Mouse (Mus musculus): ENCODE data around the gene Il27ra. TPM values are rescaled to one million over a fixed set of nuclear protein-coding genes. Genes with fewer than 3 reads are reported as not detected.
"Not testable (repeated sequence)": the region's sequence is repeated elsewhere in the genome, so short reads cannot be mapped to it uniquely, and the experiment has no call there.

Gene Il27ra
- total RNA-seq, 1 experiment = 0.89 TPM

- no peaks in the 10 kb centered on the region for H3K9me3 ChIP-seq (ENCODE audit: control insufficient read depth, insufficient read depth, low read depth, low read length)
- no peak overlapping the region for H3K27ac ChIP-seq (ENCODE audit: insufficient read depth, low read depth, low read length, poor library complexity, severe bottlenecking)
- DNase-seq (ENCODE audit: low read depth, low spot score) = no peak
- H3K36me3 ChIP-seq (ENCODE audit: control insufficient read depth, insufficient read depth, low read length, poor library complexity, severe bottlenecking) = no peaks in the 10 kb centered on the region
- H3K4me3 ChIP-seq (ENCODE audit: insufficient read depth in 1 of 2, low read depth in 1 of 2, low read length in 2 of 2, poor library complexity in 1 of 2, severe bottlenecking in 1 of 2) = peak overlapping the region; percentile 72 to 79
- H3K4me1 ChIP-seq (ENCODE audit: control insufficient read depth in 2 of 2, insufficient read depth in 2 of 2, low read length in 2 of 2, poor library complexity in 1 of 2) = peaks cover 6 to 7% of the 10 kb centered on the region in 2 experiments; a peak in 3 of 4 replicates
- in situ Hi-C loops (cut with MboI; ENCODE audit: low sequenced_read_pairs in 2 of 2, unreplicated experiment in 2 of 2) = loop anchor here in 1 of 2 experiments (10.0 kb wide), 1 partner anchor 344 kb away; no protein-coding TSS in a partner anchor
- H3K9ac ChIP-seq (ENCODE audit: insufficient read depth, low read depth, low read length, poor library complexity, severe bottlenecking) = peak overlapping the region; percentile 68
- TF ChIP-seq ZC3H11A (IDR thresholded peaks at IDR 0.05; ENCODE audit: borderline replicate concordance, low read depth, low read length) = no peak
These were observed 31.5 kb downstream of the Il27ra start for GRCm38 (mm10) chr8:84010625-84011611.

DNA sequence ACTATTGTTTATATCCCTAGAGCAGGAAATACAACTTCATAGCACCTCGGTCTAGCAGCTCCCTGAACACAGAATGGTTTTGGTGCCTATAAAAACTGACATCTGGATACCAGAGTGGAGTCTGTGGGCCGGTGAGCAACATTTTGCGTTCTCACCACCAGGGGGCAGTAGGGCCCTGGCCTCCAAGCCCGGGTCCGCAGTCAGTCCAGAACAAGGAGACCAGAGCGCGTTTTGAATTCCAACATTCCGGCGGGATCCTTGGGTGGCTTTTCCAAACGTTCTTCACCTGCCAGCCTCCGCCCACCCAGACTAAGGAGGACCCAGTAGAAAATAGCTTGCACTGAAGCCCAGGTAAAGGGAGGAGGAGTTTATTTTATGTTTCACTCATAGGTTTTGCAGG, 32.5 kb downstream of the Il27ra start:
- Histone ChIP-seq H3K9me3 (ENCODE audit: control insufficient read depth, insufficient read depth, low read depth, low read length) (no peaks in the 10 kb centered on the region), H3K4me3 (ENCODE audit: insufficient read depth in 1 of 2, low read depth in 1 of 2, low read length in 2 of 2, poor library complexity in 1 of 2, severe bottlenecking in 1 of 2) (peak overlapping the region; percentile 72 to 79), H3K27ac (ENCODE audit: insufficient read depth, low read depth, low read length, poor library complexity, severe bottlenecking) (no peak overlapping the region), H3K9ac (ENCODE audit: insufficient read depth, low read depth, low read length, poor library complexity, severe bottlenecking) (no peak overlapping the region), H3K4me1 (ENCODE audit: control insufficient read depth in 2 of 2, insufficient read depth in 2 of 2, low read length in 2 of 2, poor library complexity in 1 of 2) (peaks cover 7 to 9% of the 10 kb centered on the region in 2 experiments; a peak in 3 of 4 replicates), H3K36me3 (ENCODE audit: control insufficient read depth, insufficient read depth, low read length, poor library complexity, severe bottlenecking) (no peaks in the 10 kb centered on the region)
- peak; percentile 83 for DNase-seq (ENCODE audit: low read depth, low spot score)
- in situ Hi-C loops (cut with MboI; ENCODE audit: low sequenced_read_pairs in 2 of 2, unreplicated experiment in 2 of 2) = loop anchor here in 1 of 2 experiments (10.0 kb wide), 1 partner anchor 345 kb away; no protein-coding TSS in a partner anchor
- TF ChIP-seq ZC3H11A (IDR thresholded peaks at IDR 0.05; ENCODE audit: borderline replicate concordance, low read depth, low read length) (peak; percentile 46; the same call in 1 of the 2 replicates), ZNF384 (IDR thresholded peaks at IDR 0.05; ENCODE audit: low read depth, low read length) (no peak)

DNA sequence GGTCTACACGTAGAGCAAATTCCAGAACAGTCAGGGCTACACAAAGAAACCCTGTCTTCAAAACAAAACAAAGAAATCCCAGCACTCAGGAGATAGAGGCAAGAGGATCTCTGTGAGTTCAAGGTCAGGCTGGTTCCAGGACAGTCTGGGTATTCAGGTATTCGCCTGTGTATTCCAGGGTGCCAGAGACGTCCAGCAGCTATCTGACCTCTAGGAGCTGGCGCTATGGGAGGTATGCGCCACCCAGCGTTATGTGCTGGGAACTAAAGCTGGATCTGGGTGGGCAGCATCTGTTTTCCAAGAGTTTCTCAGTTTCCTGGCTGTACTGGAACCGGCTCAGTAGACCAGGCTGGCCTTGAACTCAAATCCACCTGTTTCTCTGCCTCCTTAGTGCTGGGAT, 34.0 kb downstream of the Il27ra start:
- peaks cover 9 to 13% of the 10 kb centered on the region in 2 experiments; a peak in 3 of 4 replicates for H3K4me1 ChIP-seq (ENCODE audit: control insufficient read depth in 2 of 2, insufficient read depth in 2 of 2, low read length in 2 of 2, poor library complexity in 1 of 2)
- DNase-seq (ENCODE audit: low read depth, low spot score) = peak; percentile 68
- no peak overlapping the region for H3K4me3 ChIP-seq (ENCODE audit: insufficient read depth in 1 of 2, low read depth in 1 of 2, low read length in 2 of 2, poor library complexity in 1 of 2, severe bottlenecking in 1 of 2)
- H3K36me3 ChIP-seq (ENCODE audit: control insufficient read depth, insufficient read depth, low read length, poor library complexity, severe bottlenecking) = no peaks in the 10 kb centered on the region
- H3K27ac ChIP-seq (ENCODE audit: insufficient read depth, low read depth, low read length, poor library complexity, severe bottlenecking) = no peak overlapping the region
- no peak overlapping the region for H3K9ac ChIP-seq (ENCODE audit: insufficient read depth, low read depth, low read length, poor library complexity, severe bottlenecking)
- in situ Hi-C loops (cut with MboI; ENCODE audit: low sequenced_read_pairs in 2 of 2, unreplicated experiment in 2 of 2) = no loop called here
- TF ChIP-seq MAFK (IDR thresholded peaks at IDR 0.05; ENCODE audit: insufficient read depth, low read depth, low read length) (no peak), HCFC1 (IDR thresholded peaks at IDR 0.05; ENCODE audit: borderline replicate concordance, insufficient read depth, low read length) (no peak), CHD2 (IDR thresholded peaks at IDR 0.05; ENCODE audit: low read depth, low read length) (no peak), ZNF384 (IDR thresholded peaks at IDR 0.05; ENCODE audit: low read depth, low read length) (no peak), ZC3H11A (IDR thresholded peaks at IDR 0.05; ENCODE audit: borderline replicate concordance, low read depth, low read length) (no peak)
- H3K9me3 ChIP-seq (ENCODE audit: control insufficient read depth, insufficient read depth, low read depth, low read length) = no peaks in the 10 kb centered on the region

GRCm38 (mm10) chr8:84005502-84005901, 36.9 kb downstream of the Il27ra start:
- H3K4me3 ChIP-seq (ENCODE audit: insufficient read depth in 1 of 2, low read depth in 1 of 2, low read length in 2 of 2, poor library complexity in 1 of 2, severe bottlenecking in 1 of 2); H3K9ac ChIP-seq (ENCODE audit: insufficient read depth, low read depth, low read length, poor library complexity, severe bottlenecking); H3K9me3 ChIP-seq (ENCODE audit: control insufficient read depth, insufficient read depth, low read depth, low read length); in situ Hi-C loops (cut with MboI; ENCODE audit: low sequenced_read_pairs in 2 of 2, unreplicated experiment in 2 of 2); H3K36me3 ChIP-seq (ENCODE audit: control insufficient read depth, insufficient read depth, low read length, poor library complexity, severe bottlenecking); DNase-seq (ENCODE audit: low read depth, low spot score); H3K27ac ChIP-seq (ENCODE audit: insufficient read depth, low read depth, low read length, poor library complexity, severe bottlenecking): not testable (repeated sequence)
- peaks cover 13 to 17% of the 10 kb centered on the region in 2 experiments for H3K4me1 ChIP-seq (ENCODE audit: control insufficient read depth in 2 of 2, insufficient read depth in 2 of 2, low read length in 2 of 2, poor library complexity in 1 of 2)

Data from ES-E14 (cell line).